Mouse (Mus musculus): ENCODE data around the gene Camp. TPM values are rescaled to one million over a fixed set of nuclear protein-coding genes. Genes with fewer than 3 reads are reported as not detected.

Camp gene
- total RNA-seq (2021) (under 1 TPM; 0.52 to 0.69 TPM), polyA plus RNA-seq (2012; rRNA removed) (0.71 TPM in 1 of 2 replicates, not detected in the other)
- long read RNA-seq, result 0 reads

GRCm38 (mm10) chr9:109849312-109849758 lies at the start of gene Camp:
Camp (minus strand) TSS chr9:109849617.
- peak; percentile 87 for DNase-seq

GRCm38 (mm10) chr9:109898027-109898426 lies 48.6 kb upstream of the Camp start:
- DNase-seq, result no peak

DNA sequence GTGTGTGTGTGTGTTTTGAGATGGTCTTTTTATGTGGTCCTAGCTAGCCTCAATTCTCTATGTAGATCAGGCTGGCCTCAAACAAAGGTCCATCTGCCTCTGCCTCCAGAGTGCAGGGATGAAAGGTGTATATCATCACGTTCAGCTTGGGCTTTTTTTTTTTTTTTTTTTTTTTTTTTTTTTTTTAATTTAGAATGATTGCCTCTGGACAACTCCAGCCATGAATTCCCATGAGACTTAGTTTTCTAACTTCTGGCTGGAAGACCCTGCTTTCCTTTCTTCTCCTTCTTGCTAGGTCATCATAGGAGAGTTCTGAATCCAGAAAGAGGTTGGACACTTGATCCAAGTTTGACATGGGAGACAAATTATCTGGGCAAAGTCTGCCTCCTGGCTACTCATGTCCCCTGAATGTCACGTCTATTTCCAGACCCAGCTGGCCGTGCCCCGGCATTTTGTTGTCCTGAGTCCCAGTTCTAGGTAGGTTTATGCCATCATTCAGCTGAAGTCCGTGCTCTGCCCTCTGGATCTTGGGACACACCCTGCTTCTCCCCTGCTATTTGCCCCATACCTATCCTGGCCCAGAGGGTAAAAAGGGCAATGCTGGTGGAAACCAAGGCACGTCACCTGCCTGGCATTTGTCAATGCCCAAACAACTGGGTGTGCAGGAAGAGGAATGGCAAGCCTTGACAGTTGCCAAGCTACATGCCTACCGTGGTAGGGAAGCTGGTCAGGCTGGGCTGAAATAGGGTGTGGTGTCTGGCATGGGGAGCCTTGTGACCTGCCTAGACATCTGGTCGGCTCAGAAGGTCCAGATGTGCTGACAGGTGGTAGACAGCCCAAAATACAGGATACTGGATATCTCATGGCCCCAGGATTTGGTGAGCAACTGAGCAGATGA lies 47.1 kb upstream of the Camp start:
- no peak for DNase-seq

DNA sequence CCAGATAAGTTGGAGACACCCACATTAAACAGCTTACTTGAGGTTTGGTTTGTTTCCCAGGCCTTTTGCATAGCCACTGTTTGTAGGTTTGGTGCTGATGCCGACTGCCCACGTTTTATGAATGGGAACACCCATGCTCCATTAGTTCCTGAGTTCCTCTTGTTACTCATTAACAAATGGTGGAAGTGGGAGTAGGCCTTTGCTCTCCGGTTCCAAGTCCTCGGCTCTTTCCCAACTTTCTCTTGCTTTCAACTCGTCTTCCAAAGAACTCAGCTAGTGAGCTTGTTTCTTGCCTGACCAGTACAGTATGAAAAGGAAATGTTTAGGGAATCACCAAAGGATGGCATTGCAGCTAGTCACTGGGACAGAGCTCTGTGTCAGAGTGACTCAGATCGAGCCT lies 46.2 kb upstream of the Camp start:
- DNase-seq, result no peak

GRCm38 (mm10) chr9:109894413-109895090 lies 45.1 kb upstream of the Camp start:
- peak; percentile 87 for DNase-seq

DNA sequence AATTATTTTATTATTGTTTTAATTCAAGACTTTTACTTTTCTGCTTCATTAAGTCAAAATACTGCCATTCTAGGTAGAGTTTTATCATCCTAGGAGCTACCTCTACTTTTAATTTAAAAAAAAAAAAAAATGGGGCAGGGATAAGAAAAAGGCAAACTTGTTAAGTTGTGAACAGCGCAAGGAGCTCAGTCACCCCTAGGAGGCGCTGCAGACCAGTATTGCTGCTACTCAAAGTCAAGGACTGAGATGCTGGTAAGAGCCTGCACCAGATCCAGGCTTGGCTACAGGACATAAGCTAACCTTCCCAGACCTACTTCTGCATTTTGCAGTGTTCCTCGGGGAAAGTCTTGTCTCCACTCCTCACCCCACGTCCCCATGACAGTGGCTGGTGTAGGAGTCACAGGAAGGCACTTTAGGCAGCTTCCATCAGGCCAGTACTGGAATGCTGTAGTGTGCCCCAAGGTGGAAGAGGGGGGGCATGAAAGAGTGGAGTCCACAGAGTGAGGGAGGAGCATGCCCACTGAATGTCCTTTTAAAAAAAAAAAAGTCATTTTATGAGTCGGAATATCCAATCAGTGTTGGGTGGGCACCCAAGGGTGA lies 43.3 kb upstream of the Camp start:
- peak; percentile 70 for DNase-seq

GRCm38 (mm10) chr9:109891501-109891900 lies 42.1 kb upstream of the Camp start:
- DNase-seq, result no peak

DNA sequence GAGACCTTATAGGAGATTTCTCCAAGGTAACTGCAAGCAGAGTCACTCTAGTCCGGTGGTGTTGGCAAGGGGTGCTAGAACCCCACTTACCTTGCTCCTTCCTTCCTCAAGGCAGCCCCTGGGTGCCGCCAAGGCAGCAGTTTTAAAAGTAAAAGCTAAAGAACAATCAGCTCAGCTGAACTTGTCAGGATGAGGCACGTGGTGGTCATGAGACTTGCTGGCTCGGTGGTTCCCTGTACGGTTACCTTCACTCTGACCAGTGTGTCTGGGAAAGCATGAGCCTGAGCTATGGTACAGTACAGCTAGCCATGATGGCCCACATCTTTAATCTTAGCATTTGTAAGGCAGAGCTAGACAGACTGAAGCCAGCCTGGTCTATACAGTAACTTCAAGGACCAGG lies 37.9 kb upstream of the Camp start:
- no peak for DNase-seq

- no peak for DNase-seq
These were observed 36.8 kb upstream of the Camp start for GRCm38 (mm10) chr9:109886259-109886658.

DNA sequence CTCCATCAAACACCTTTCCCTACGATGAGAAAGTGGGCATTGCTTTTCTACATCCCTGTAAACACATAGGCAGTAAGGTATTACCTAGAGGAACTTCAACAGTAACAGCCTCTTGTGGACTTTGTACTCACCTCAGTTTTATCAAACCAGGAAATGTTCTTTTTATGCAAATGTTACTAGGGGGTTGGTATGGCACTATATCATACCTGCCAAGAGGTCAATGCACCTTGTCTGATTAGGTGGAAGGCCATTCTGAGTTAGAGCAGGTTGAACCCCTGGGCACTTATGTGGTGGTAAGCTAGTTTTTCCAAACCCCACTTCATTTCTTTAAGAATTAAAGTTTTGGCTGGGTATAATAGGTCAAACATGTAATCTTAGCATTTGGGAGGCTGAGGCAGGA lies 29.9 kb upstream of the Camp start:
- DNase-seq, result no peak

DNA sequence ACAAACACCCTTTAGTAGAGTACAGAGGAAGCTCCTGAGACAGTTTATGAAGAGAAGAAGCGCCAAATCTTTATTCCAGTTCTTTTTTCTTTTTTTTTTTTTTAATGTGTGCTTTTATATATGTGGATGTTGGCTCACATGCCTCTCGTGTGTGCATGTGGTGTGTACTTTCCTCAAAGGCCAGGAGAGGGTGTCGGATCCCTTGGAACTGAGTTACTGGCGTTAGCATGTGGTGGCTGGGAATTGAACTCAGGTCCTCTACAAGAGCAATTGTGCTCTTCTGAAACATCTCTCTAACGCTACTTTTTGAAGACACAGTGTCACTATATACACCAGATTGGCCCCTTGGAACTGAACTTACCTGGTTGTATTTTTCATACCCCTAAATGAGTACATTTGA lies 28.2 kb upstream of the Camp start:
- no peak for DNase-seq

- DNase-seq, result peak; percentile 81
These were observed 27.3 kb upstream of the Camp start for GRCm38 (mm10) chr9:109876756-109877155.

DNA sequence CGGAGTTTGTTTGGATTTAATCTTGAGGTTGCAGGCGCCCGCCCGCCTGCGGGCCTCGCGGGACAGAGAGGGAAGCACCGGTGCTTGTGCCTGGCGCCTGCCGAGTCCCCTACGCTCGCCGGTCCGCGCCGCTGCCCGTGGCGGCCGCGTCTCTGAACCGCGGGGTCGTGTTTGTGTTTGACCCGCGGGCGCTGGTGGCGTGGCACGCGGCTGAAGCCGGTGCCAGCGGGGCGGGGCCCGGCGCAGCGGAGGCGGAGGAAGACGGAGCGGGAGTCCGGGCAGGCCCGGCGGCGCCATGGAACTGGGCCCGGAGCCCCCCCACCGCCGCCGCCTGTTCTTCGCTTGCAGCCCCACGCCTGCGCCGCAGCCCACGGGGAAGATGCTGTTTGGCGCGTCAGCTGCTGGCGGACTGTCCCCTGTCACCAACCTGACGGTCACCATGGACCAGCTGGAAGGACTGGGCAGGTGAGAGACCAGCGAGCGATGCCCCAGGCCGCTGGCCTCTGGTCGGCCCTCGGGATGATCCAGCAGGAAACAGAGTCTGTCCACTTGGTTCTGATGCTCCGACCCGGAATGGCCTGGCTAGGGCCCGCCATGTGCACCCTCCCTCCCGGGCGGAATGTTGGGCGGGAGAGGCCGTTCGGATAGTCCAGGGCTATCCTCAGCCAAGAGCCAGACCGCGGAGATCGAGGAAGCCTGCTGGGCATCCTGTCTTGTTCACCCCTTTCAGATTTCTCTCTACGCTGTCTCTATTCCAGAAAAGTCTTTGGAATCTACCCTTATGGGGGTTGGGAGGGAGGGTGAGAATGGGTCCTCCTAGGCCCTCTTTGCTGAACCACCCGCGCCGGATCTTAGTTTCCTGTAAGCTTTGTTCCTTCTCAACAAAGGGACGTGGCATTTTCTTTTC lies 26.5 kb upstream of the Camp start:
- DNase-seq, result peak; percentile 87

DNA sequence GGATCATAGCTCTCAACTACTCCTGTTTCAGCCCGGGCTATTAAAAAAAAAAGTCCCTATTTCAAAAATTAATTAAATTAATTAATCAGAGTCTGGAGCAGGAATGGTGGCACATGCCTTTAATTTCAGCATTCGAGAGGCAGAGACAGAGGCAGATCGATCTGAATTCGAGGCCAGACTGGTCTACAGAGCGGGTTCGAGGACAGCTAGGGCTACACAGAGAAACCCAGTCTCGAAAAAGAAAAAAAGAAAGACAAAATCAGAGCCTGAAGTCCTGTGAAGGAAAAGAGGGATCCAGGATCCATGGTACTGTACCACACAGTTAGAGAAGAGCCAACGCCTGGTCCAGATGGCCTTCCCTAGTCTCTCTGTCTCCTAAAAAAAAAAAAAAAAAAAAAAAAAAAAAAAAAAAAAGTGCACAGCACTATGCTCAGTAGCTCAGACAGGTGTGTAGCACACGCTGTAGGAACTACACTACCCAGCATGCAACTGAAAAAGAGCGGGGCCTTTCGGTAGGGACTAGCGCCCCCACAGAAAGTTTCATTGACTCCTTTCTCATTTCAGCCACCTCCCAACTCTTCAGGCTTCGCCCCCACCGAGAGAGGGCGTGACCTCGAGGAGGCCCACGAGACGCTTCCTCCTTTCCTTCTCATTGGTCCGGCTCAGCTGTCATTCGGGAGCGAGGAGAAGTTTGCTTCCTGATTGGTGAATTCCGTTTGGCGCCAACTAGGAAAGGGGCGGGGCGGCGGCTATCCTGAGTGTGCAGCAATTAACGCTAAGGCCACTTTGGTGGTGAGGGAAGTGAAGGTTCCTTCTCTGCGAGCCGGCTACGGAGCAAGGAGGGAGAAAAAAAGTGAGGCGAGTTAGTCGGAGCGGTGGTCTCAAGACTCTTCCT lies 25.6 kb upstream of the Camp start, which contains the start of gene Cdc25a:
TSS of gene Cdc25a (plus strand) at position 783 of the 895 bp plus-strand sequence.
- peak; percentile 99 for DNase-seq

GRCm38 (mm10) chr9:109870983-109871572 lies 21.7 kb upstream of the Camp start:
- DNase-seq, result no peak

DNA sequence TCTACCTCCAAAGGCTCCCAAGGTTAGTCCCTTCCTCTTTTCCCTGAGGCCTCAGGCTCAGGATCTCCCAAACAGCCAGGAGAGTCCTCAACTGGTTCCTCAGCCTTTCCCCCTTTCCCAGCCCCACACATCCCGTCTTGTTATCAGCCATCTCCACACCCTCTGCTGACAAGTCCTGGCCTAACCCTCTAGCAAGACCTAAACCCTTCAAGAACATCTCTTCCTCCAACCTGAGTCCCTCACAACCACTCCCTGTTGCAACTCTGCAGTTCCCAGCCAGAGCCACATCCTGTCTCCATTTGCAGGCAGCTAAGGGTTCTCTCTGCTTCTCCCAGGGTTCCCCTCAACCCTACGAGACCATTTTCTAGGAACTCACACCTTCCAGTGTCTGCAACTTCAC lies 16.8 kb upstream of the Camp start:
- no peak for DNase-seq

- DNase-seq, result no peak
These were observed 13.7 kb upstream of the Camp start for GRCm38 (mm10) chr9:109863085-109863484.

GRCm38 (mm10) chr9:109862397-109863044 lies 13.1 kb upstream of the Camp start:
- peak; percentile 71 for DNase-seq

DNA sequence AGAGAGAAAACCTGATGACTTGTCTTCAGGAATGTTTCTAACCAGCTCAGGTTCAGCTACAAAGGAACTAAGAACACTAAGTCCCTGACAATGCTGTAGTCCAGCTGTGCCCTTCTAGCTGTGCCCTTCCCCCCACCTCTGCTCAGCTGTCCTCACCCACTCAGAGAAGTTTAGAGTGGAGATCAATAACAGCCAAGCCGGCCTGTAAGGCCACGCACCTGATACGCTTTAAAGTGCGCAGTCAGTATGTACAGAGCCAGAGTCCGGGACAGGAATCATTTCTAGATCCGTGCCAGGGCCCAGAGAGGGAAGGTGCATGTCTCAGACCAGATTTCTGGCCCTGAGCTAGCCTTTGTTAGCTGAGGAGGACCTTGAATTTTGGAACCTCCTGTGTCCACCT lies 6.5 kb upstream of the Camp start:
- no peak for DNase-seq

DNA sequence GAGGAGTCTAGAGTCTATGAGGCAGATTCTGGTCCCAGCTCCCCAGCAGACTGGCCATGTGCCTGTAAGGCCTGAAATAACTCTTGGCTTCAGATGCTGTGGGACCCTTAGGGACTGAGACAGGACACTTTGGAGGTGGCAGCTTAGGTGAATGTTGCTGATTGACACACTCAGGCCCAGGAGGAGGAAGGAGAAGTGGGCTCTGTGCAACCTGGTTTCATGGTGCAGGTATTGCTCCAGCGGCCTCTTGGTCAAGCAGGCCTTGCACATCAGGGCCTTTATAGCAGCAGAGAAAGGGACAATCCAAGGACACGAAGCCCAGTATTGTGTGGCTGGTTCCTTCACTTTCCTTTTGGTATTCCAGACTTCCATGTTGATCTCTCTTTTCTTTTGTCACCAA lies 4.9 kb upstream of the Camp start:
- DNase-seq, result no peak

Measured in adrenal gland, adult 2 months (tissue).